Mouse (Mus musculus): ENCODE results near the gene Ugt1a8. TPM values are rescaled to one million over a fixed set of nuclear protein-coding genes. Genes with fewer than 3 reads are reported as not detected.

The Ugt1a8 gene
- polyA plus RNA-seq, 1 experiment from 2014 or later, result not detected

DNA sequence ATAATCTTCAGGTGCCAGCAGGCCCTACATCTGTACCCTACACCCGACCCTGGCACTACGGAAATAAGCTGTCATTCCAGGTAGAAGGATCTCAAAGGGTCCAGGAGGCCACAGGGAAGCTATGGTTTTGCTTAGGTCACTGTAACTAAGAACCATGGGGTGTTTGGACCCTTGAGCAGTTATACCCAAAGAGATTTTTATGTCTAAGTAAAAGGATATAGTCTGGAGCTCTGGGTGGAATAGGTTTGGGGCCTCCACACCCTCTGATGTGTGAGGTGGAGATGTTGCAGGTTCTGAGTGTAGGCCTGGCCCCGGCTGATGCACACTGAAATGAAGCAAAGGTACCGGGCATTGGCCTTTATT is 146.6 kb downstream of the Ugt1a8 start:
- ATAC-seq, result no peak
- WGBS, result 65% methylated on average over 4 of the region's 4 CpGs
- H3K27ac ChIP-seq (ENCODE audit: low read depth, low read length), result no peak overlapping the region

GRCm38 (mm10) chr1:88234646-88235045 is 147.0 kb downstream of the Ugt1a8 start:
- no peak overlapping the region for H3K4me2 ChIP-seq (ENCODE audit: low read length)
- H3K4me1 ChIP-seq (ENCODE audit: control insufficient read depth, insufficient read depth, low read depth, low read length), result no peaks in the 10 kb centered on the region
- WGBS, result 42% methylated on average over 5 of the region's 5 CpGs
- H3K27ac ChIP-seq (ENCODE audit: low read depth, low read length), result no peak overlapping the region
- no peaks in the 10 kb centered on the region for H3K36me3 ChIP-seq (ENCODE audit: control insufficient read depth, insufficient read depth, low read length)
- H3K4me3 ChIP-seq (ENCODE audit: low read length), result no peak overlapping the region
- ATAC-seq, result no peak
- H3K9me3 ChIP-seq (ENCODE audit: control insufficient read depth, low read length), result peaks cover 98% of the 10 kb centered on the region
- no peak overlapping the region for H3K9ac ChIP-seq (ENCODE audit: low read depth, low read length)
- H3K27me3 ChIP-seq (replicated peaks; ENCODE audit: control insufficient read depth, insufficient read depth, low read length), result no peaks in the 10 kb centered on the region

More for the DNA sequence above, 146.6 kb downstream of the Ugt1a8 start:
- Histone ChIP-seq H3K4me2 (ENCODE audit: low read length) (no peak overlapping the region), H3K4me3 (ENCODE audit: low read length) (no peak overlapping the region), H3K4me1 (ENCODE audit: control insufficient read depth, insufficient read depth, low read depth, low read length) (no peaks in the 10 kb centered on the region), H3K9ac (ENCODE audit: low read depth, low read length) (no peak overlapping the region), H3K27me3 (replicated peaks; ENCODE audit: control insufficient read depth, insufficient read depth, low read length) (no peaks in the 10 kb centered on the region), H3K36me3 (ENCODE audit: control insufficient read depth, insufficient read depth, low read length) (no peaks in the 10 kb centered on the region), H3K9me3 (ENCODE audit: control insufficient read depth, low read length) (peaks cover 97% of the 10 kb centered on the region)

DNA sequence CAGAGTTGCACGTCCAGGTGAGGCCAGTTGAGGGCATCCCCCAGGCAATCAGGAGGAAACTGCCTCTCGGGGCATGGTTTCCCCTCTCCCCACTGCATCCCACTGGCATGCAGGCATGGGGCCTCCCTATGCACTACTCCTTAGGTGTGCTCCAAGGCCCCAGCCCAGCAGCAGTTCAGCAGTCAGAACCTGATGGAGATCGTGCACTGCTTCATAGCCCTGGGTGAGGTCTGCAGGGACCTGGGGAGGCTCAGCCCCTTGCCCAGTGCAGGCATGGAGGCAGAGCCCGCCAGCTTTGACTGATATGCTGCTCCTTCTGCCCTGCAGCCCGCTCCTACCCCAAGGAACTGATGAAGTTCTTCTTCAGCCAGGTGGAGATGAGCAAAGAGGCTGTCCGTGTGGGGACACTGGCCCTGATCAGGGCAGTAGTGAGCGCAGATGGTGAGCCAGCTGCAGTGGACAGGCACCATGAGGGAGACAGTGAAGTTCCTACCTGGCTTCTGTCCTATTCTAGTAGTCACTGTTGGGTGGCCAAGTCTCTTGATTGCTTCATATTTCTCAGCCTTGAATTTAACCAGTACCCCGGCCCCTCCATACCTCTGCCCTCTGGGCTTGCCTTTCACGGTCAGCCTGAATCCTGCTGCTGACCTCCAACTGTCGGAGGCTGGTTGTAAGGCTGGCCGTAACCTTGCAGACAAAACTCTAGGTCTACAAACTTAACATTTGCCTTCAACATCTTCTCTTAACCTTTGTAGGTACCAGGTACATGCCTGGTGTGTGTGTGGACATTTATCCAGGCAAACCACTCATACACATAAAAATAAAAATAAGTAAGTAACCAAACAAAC is 147.7 kb downstream of the Ugt1a8 start:
- 0 out of 2 replicates have a peak, but pooled peaks have one; percentile 12 for ATAC-seq
- Histone ChIP-seq H3K27me3 (replicated peaks; ENCODE audit: control insufficient read depth, insufficient read depth, low read length) (no peaks in the 10 kb centered on the region), H3K36me3 (ENCODE audit: control insufficient read depth, insufficient read depth, low read length) (no peaks in the 10 kb centered on the region), H3K27ac (ENCODE audit: low read depth, low read length) (no peak overlapping the region), H3K9ac (ENCODE audit: low read depth, low read length) (no peak overlapping the region), H3K9me3 (ENCODE audit: control insufficient read depth, low read length) (peaks cover 98% of the 10 kb centered on the region), H3K4me1 (ENCODE audit: control insufficient read depth, insufficient read depth, low read depth, low read length) (no peaks in the 10 kb centered on the region), H3K4me2 (ENCODE audit: low read length) (no peak overlapping the region), H3K4me3 (ENCODE audit: low read length) (no peak overlapping the region)
- 67% methylated on average over 11 of the region's 11 CpGs for WGBS

GRCm38 (mm10) chr1:88235894-88236415 is 148.3 kb downstream of the Ugt1a8 start:
- no peak overlapping the region for H3K27ac ChIP-seq (ENCODE audit: low read depth, low read length)
- no peak overlapping the region for H3K4me3 ChIP-seq (ENCODE audit: low read length)
- no peaks in the 10 kb centered on the region for H3K27me3 ChIP-seq (replicated peaks; ENCODE audit: control insufficient read depth, insufficient read depth, low read length)
- H3K4me2 ChIP-seq (ENCODE audit: low read length), result no peak overlapping the region
- peaks cover 98% of the 10 kb centered on the region for H3K9me3 ChIP-seq (ENCODE audit: control insufficient read depth, low read length)
- no peak overlapping the region for H3K9ac ChIP-seq (ENCODE audit: low read depth, low read length)
- no peaks in the 10 kb centered on the region for H3K4me1 ChIP-seq (ENCODE audit: control insufficient read depth, insufficient read depth, low read depth, low read length)
- no peaks in the 10 kb centered on the region for H3K36me3 ChIP-seq (ENCODE audit: control insufficient read depth, insufficient read depth, low read length)
- no peak for ATAC-seq
- WGBS, result 61% methylated on average over 4 of the region's 4 CpGs

GRCm38 (mm10) chr1:88237311-88237710 is 149.7 kb downstream of the Ugt1a8 start:
- WGBS, result 77% methylated on average over 5 of the region's 5 CpGs
- Histone ChIP-seq H3K27me3 (replicated peaks; ENCODE audit: control insufficient read depth, insufficient read depth, low read length) (no peaks in the 10 kb centered on the region), H3K9me3 (ENCODE audit: control insufficient read depth, low read length) (peaks cover 95% of the 10 kb centered on the region), H3K4me3 (ENCODE audit: low read length) (no peak overlapping the region), H3K4me1 (ENCODE audit: control insufficient read depth, insufficient read depth, low read depth, low read length) (no peaks in the 10 kb centered on the region), H3K9ac (ENCODE audit: low read depth, low read length) (no peak overlapping the region), H3K4me2 (ENCODE audit: low read length) (no peak overlapping the region), H3K27ac (ENCODE audit: low read depth, low read length) (no peak overlapping the region), H3K36me3 (ENCODE audit: control insufficient read depth, insufficient read depth, low read length) (no peaks in the 10 kb centered on the region)
- no peak for ATAC-seq

DNA sequence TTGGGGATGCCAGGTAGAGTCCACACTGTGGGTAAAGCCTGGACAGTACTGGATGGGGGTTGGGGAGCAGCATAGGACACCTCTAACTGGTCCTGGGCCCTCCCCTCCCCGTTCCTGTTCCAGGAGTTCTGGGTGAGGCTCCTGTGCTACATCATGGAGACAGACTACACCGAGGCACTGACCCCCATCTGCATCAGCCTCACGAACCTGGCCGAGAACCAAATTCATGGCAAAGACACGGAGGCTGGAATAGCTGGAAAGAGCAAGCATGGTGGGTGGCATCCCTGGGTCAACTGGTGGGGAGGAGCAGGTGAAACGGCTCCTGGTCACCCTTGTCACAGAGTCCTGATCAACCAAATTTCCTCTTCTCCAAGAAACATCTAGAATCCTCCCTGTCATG is 151.2 kb downstream of the Ugt1a8 start:
- 0 out of 2 replicates have a peak, but pooled peaks have one; percentile 5 for ATAC-seq
- 81% methylated on average over 6 of the region's 6 CpGs for whole genome bisulfite sequencing
- peaks cover 92% of the 10 kb centered on the region for H3K9me3 ChIP-seq (ENCODE audit: control insufficient read depth, low read length)

GRCm38 (mm10) chr1:88240072-88240471 is 152.5 kb downstream of the Ugt1a8 start:
- H3K4me2 ChIP-seq (ENCODE audit: low read length), result no peak overlapping the region
- ATAC-seq, result no peak
- no peak overlapping the region for H3K27ac ChIP-seq (ENCODE audit: low read depth, low read length)
- 77% methylated on average over 5 of the region's 5 CpGs for WGBS
- H3K36me3 ChIP-seq (ENCODE audit: control insufficient read depth, insufficient read depth, low read length), result no peaks in the 10 kb centered on the region
- H3K9ac ChIP-seq (ENCODE audit: low read depth, low read length), result no peak overlapping the region
- no peak overlapping the region for H3K4me3 ChIP-seq (ENCODE audit: low read length)
- H3K9me3 ChIP-seq (ENCODE audit: control insufficient read depth, low read length), result peaks cover 90% of the 10 kb centered on the region
- H3K27me3 ChIP-seq (replicated peaks; ENCODE audit: control insufficient read depth, insufficient read depth, low read length), result no peaks in the 10 kb centered on the region
- no peaks in the 10 kb centered on the region for H3K4me1 ChIP-seq (ENCODE audit: control insufficient read depth, insufficient read depth, low read depth, low read length)

More for the DNA sequence above, 151.2 kb downstream of the Ugt1a8 start:
- Histone ChIP-seq H3K27me3 (replicated peaks; ENCODE audit: control insufficient read depth, insufficient read depth, low read length) (no peaks in the 10 kb centered on the region), H3K4me2 (ENCODE audit: low read length) (no peak overlapping the region), H3K4me3 (ENCODE audit: low read length) (no peak overlapping the region), H3K27ac (ENCODE audit: low read depth, low read length) (no peak overlapping the region), H3K9ac (ENCODE audit: low read depth, low read length) (no peak overlapping the region), H3K4me1 (ENCODE audit: control insufficient read depth, insufficient read depth, low read depth, low read length) (no peaks in the 10 kb centered on the region), H3K36me3 (ENCODE audit: control insufficient read depth, insufficient read depth, low read length) (no peaks in the 10 kb centered on the region)

GRCm38 (mm10) chr1:88240579-88240978 is 153.0 kb downstream of the Ugt1a8 start:
- no peaks in the 10 kb centered on the region for H3K27me3 ChIP-seq (replicated peaks; ENCODE audit: control insufficient read depth, insufficient read depth, low read length)
- no peak overlapping the region for H3K4me3 ChIP-seq (ENCODE audit: low read length)
- no peak overlapping the region for H3K4me2 ChIP-seq (ENCODE audit: low read length)
- ATAC-seq, result no peak
- no peak overlapping the region for H3K9ac ChIP-seq (ENCODE audit: low read depth, low read length)
- H3K9me3 ChIP-seq (ENCODE audit: control insufficient read depth, low read length), result peaks cover 90% of the 10 kb centered on the region
- 75% methylated on average over 4 of the region's 4 CpGs for WGBS
- no peak overlapping the region for H3K27ac ChIP-seq (ENCODE audit: low read depth, low read length)
- no peaks in the 10 kb centered on the region for H3K4me1 ChIP-seq (ENCODE audit: control insufficient read depth, insufficient read depth, low read depth, low read length)
- no peaks in the 10 kb centered on the region for H3K36me3 ChIP-seq (ENCODE audit: control insufficient read depth, insufficient read depth, low read length)

DNA sequence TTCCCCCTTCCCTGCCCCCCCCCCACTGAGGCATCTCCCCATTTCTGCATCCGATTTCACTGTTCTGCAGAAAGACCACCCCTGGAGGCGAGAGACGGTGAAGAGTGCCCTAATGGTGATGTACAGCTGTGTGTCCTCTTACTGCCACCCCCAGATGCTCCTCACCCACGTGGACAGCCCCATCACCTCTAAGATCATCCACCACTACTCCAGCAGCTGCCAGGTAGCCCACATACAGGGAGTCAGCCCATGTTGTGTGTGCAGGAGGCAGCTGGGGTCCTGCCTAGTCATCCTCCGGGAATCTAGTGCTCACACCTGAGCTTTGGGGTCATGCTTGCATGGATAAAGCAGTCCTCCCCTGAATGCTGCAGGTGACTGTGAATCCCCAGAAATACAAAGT is 156.2 kb downstream of the Ugt1a8 start:
- no peak overlapping the region for H3K4me3 ChIP-seq (ENCODE audit: low read length)
- ATAC-seq, result no peak
- no peak overlapping the region for H3K27ac ChIP-seq (ENCODE audit: low read depth, low read length)
- H3K9me3 ChIP-seq (ENCODE audit: control insufficient read depth, low read length), result peaks cover 90% of the 10 kb centered on the region
- H3K4me1 ChIP-seq (ENCODE audit: control insufficient read depth, insufficient read depth, low read depth, low read length), result no peaks in the 10 kb centered on the region
- H3K9ac ChIP-seq (ENCODE audit: low read depth, low read length), result no peak overlapping the region
- H3K4me2 ChIP-seq (ENCODE audit: low read length), result no peak overlapping the region
- WGBS, result 69% methylated on average over 5 of the region's 5 CpGs
- H3K36me3 ChIP-seq (ENCODE audit: control insufficient read depth, insufficient read depth, low read length), result no peaks in the 10 kb centered on the region
- no peaks in the 10 kb centered on the region for H3K27me3 ChIP-seq (replicated peaks; ENCODE audit: control insufficient read depth, insufficient read depth, low read length)

Data from hindbrain, embryonic 16.5 days (tissue).